22 mouse cellular contexts compared by ENCODE assay signal in genomic region chr17:43817171-43817570, GRCm38 (mm10). TPM values are rescaled to one million over a fixed set of nuclear protein-coding genes. Genes with fewer than 3 reads are reported as not detected.
"Had no signal": no experiment of that assay in that cellular context is flagged by ENCODE, and none has a peak within 500 bp of the region (broad histone marks: within the 10 kb centered on the region; RNA-seq: fewer than 3 reads in every experiment).

No protein-coding gene starts in this region.

- H3K9me3 ChIP-seq: midbrain, embryonic 10.5 days; midbrain, embryonic 13.5 days; neural tube, embryonic 13.5 days had no signal

- DNase-seq: kidney, postnatal 25 days; layer of hippocampus, adult 9-11 months; liver, postnatal 0 days; lung, embryonic 14.5 days; right cerebral cortex, postnatal 14 days; right cerebral cortex, postnatal 4 days; thymus, adult 2 months; thymus, postnatal 14 days; thymus, postnatal 4 days had no signal

- H3K4me1 ChIP-seq: neural tube, embryonic 13.5 days had no signal

- ATAC-seq: liver, postnatal 0 days; lung, postnatal 0 days; midbrain, embryonic 16.5 days had no signal

- H3K27ac ChIP-seq: kidney, postnatal 0 days; layer of hippocampus, adult 2 months; liver, embryonic 14.5 days; macrophage; midbrain, embryonic 10.5 days; midbrain, embryonic 13.5 days; neural tube, embryonic 13.5 days; stomach, postnatal 0 days had no signal

- H3K9ac ChIP-seq: liver, embryonic 14.5 days; liver, postnatal 0 days; lung, embryonic 14.5 days; midbrain, embryonic 13.5 days; neural tube, embryonic 13.5 days had no signal

- H3K4me3 ChIP-seq: layer of hippocampus, adult 2 months; midbrain, embryonic 10.5 days; midbrain, embryonic 13.5 days; myocyte; neural tube, embryonic 13.5 days had no signal

- H3K27me3 ChIP-seq: midbrain, embryonic 13.5 days; neural tube, embryonic 13.5 days had no signal

- H3K4me2 ChIP-seq: lung, embryonic 14.5 days; midbrain, embryonic 13.5 days; neural tube, embryonic 13.5 days had no signal

- H3K36me3 ChIP-seq: midbrain, embryonic 10.5 days; midbrain, embryonic 13.5 days; neural tube, embryonic 13.5 days had no signal

RNA-seq across cellular contexts. Expression of gene Rcan2, which starts 16.0 kb away (rescaled TPM):
- total RNA-seq: megakaryocyte, adult 5-6 weeks; monocyte, adult 5-6 weeks had no signal
- polyA plus RNA-seq: macrophage had no signal
